Mouse (Mus musculus) testis, adult 2 months (tissue): ENCODE data around the gene Prg3. TPM values are rescaled to one million over a fixed set of nuclear protein-coding genes. Genes with fewer than 3 reads are reported as not detected.

ENCODE experiments used
- H3K27ac ChIP-seq: fragments of 200-500 bp; 2 replicates; pipeline ENCODE4 v1.5.1; 2012; ENCODE audit warnings: low read depth, low read length; ENCODE audit not compliant: control insufficient read depth, insufficient read depth
- H3K27me3 ChIP-seq: fragments of 200-500 bp; 2 replicates; pipeline ENCODE4 v1.6.1; 2012; ENCODE audit warnings: mild to moderate bottlenecking, low read length, moderate library complexity; ENCODE audit not compliant: control insufficient read depth, insufficient read depth
- H3K36me3 ChIP-seq: fragments of 200-500 bp; 2 replicates; pipeline ENCODE4 v1.6.1; 2012; ENCODE audit warnings: mild to moderate bottlenecking, low read length; ENCODE audit not compliant: control insufficient read depth, insufficient read depth
- H3K4me1 ChIP-seq: fragments of 200-500 bp; 2 replicates; pipeline ENCODE4 v1.6.1; 2012; ENCODE audit warnings: low read length; ENCODE audit not compliant: control insufficient read depth, insufficient read depth
- H3K4me3 ChIP-seq: fragments of 200-500 bp; 2 replicates; pipeline ENCODE4 v1.5.1; 2012; ENCODE audit warnings: low read depth, mild to moderate bottlenecking, low read length, moderate library complexity, mixed read lengths; ENCODE audit not compliant: control insufficient read depth
- CTCF ChIP-seq: fragments of 200-500 bp; IDR thresholded peaks from 2 replicates; pipeline ENCODE4 v1.5.1; 2012; ENCODE audit warnings: low read depth, mild to moderate bottlenecking, inconsistent platforms, low read length, moderate library complexity; ENCODE audit not compliant: control insufficient read depth, insufficient read depth, insufficient replicate concordance
- POLR2A ChIP-seq: fragments of 200-500 bp; IDR thresholded peaks from 2 replicates; pipeline ENCODE4 v1.6.1; 2012; ENCODE audit warnings: low read depth, mild to moderate bottlenecking, inconsistent platforms, low read length, moderate library complexity; ENCODE audit not compliant: control insufficient read depth
- polyA plus RNA-seq: library from polyadenylated mRNA; depleted of rRNA; stranded (reverse); fragments of >200 nt; gene quantifications from 2 replicates; pipeline ENCODE4 v1.2.3, GENCODE M21; 2012; rRNA removed

The Prg3 gene
- not detected in 2 replicates for polyA plus RNA-seq

DNA sequence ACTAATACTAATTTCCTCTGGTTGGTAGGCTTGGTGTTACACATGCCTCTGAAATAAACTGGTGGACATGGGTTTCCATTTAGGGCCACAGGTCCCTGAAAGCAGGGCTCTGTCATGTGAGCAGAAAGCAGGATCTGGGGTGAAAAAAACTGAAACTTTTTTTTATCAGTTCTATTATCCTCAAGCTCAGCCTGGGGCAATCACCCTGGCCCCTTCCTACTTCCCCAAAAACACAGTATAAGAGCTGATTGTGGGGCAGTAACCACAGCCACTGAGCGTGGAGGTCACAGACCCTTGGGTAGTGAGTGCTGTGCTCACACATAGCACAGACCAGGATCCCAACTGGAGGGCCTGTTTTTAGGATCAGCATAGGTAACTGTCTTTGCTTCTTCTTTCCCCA, at the start of gene Prg3:
Gene Prg3, plus strand, starts transcription at position 286 of the 400 bp plus-strand sequence.
- TF ChIP-seq CTCF (no peak), POLR2A (no peak)

DNA sequence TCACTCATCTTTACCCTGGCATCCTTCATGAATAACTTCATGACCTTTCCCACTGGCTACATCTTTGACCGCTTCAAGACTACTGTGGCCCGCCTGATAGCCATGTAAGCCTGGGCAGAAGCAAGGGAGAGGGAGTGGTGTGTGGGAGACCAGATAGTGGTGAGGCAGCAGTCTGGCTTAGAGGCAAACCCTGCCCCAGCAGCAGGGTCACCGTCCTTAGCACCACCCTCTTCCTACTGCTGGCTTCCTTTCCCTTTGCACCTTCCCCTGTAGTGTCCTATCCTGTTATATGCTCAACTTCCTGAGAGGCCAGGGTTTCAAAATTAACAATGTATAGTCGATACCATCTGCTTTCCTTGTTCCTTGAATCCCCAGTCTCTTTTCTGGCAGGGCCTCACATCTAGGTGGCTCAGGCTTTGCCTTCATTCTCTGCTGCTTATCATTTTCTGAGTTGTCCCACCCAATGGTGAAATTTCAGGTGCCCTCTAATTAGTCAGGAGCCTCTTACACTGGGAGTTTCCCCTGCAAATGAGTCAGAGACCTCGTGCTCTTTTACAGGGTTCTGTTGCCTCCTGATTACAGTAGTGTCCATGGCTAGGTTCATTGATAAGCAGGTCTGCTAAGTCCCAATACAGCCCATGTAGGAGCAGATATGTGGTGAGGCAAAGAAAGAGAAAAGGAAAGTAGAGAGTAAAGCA, 49.6 kb upstream of the Prg3 start:
- TF ChIP-seq CTCF, result no peak
- no peak for TF ChIP-seq POLR2A
- H3K27ac ChIP-seq, result no peak overlapping the region
- H3K4me3 ChIP-seq, result no peak overlapping the region
- no peaks in the 10 kb centered on the region for H3K36me3 ChIP-seq
- H3K4me1 ChIP-seq, result peaks cover 15% of the 10 kb centered on the region
- no peaks in the 10 kb centered on the region for H3K27me3 ChIP-seq

More for the DNA sequence above, at the start of gene Prg3:
- no peaks in the 10 kb centered on the region for H3K27me3 ChIP-seq
- no peaks in the 10 kb centered on the region for H3K36me3 ChIP-seq
- H3K27ac ChIP-seq, result no peak within 1 kb of the TSS
- no peak within 1 kb of the TSS for H3K4me3 ChIP-seq
- H3K4me1 ChIP-seq, result no peaks in the 10 kb centered on the region

DNA sequence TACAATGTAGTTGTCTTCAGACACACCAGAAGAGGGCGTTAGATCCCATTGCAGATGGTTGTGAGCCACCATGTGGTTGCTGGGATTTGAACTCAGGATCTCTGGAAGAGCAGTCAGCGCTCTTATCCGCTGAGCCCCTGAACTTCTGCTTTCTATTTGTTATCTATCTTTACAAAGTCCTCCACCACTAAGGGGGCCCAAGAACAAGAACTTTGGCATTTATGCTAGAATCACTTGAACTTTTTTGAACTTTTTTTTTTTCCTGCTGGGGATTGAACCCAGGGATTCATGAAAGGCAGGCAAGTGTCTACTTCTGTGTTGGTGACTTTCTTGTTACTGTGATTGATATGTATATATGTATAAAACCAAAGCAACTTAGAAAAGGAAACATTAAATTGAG, 48.7 kb upstream of the Prg3 start:
- H3K27ac ChIP-seq, result no peak overlapping the region
- H3K36me3 ChIP-seq, result no peaks in the 10 kb centered on the region
- no peaks in the 10 kb centered on the region for H3K27me3 ChIP-seq
- no peak overlapping the region for H3K4me3 ChIP-seq
- H3K4me1 ChIP-seq, result peaks cover 15% of the 10 kb centered on the region
- TF ChIP-seq CTCF, result no peak
- no peak for TF ChIP-seq POLR2A

DNA sequence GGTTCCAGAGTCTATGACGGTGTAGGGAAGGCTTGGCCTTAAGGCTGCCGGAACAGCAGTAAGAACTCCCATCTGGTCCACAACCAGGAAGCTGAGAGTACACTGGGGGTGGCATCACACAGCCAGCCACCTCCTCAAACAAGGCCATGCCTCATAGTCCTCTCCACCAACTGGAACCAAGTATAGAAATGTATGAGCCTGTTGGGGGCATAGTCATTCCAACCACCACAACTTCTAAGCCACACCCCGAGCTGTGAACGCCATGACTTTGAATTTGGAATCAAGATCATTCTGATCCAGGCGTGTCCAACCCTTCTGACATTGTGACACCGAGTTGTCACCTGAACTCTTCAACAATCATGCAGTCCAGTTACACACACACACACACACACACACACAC, 48.3 kb upstream of the Prg3 start:
- TF ChIP-seq CTCF, result no peak
- no peak for TF ChIP-seq POLR2A
- Histone ChIP-seq H3K4me3 (no peak overlapping the region), H3K4me1 (peaks cover 15% of the 10 kb centered on the region), H3K36me3 (no peaks in the 10 kb centered on the region), H3K27me3 (no peaks in the 10 kb centered on the region), H3K27ac (no peak overlapping the region)

DNA sequence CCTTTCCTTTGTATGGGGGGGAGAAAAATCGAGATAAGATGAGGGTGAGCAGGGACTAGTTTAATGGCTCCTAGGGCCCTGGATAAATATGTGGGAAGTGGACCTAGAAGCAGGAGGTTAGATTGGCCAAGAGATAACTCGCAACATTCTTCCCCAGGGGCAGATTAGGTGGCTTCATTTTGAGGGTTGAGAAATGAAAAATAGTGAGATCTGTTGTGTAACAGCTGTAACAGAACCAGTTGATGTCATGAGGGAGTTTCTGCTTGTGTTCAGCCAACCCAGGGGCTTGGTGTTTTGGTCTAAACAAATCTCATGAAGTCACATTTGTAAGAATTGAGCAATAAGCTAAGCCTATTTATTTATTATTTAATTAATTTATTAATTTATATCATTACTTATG, 46.7 kb upstream of the Prg3 start:
- no peaks in the 10 kb centered on the region for H3K27me3 ChIP-seq
- no peak for TF ChIP-seq POLR2A
- no peak for TF ChIP-seq CTCF
- H3K4me1 ChIP-seq, result peaks cover 15% of the 10 kb centered on the region
- no peak overlapping the region for H3K27ac ChIP-seq
- H3K4me3 ChIP-seq, result no peak overlapping the region
- no peaks in the 10 kb centered on the region for H3K36me3 ChIP-seq

DNA sequence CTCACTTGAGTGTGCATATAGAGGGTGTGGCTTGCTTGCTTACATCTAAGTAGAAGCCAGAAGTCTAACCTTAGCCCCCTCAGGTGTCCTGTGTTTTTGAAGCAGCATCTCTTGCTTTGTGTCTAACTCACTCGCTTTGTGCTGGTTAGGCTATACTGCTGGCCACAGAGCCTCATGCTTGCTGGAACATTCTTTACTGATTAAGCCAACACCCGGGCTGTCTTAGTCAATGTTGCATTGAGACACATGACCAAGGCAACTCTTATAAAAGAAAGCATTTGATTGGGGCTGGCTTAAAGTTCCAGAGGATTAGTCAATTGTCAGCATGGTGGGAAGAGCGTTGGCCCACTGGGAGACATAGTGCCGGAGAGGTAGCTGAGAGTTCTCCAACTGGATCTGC, 46.2 kb upstream of the Prg3 start:
- Histone ChIP-seq H3K36me3 (no peaks in the 10 kb centered on the region), H3K4me3 (no peak overlapping the region), H3K27me3 (no peaks in the 10 kb centered on the region), H3K4me1 (peaks cover 12% of the 10 kb centered on the region), H3K27ac (no peak overlapping the region)
- no peak for TF ChIP-seq POLR2A
- TF ChIP-seq CTCF, result no peak

DNA sequence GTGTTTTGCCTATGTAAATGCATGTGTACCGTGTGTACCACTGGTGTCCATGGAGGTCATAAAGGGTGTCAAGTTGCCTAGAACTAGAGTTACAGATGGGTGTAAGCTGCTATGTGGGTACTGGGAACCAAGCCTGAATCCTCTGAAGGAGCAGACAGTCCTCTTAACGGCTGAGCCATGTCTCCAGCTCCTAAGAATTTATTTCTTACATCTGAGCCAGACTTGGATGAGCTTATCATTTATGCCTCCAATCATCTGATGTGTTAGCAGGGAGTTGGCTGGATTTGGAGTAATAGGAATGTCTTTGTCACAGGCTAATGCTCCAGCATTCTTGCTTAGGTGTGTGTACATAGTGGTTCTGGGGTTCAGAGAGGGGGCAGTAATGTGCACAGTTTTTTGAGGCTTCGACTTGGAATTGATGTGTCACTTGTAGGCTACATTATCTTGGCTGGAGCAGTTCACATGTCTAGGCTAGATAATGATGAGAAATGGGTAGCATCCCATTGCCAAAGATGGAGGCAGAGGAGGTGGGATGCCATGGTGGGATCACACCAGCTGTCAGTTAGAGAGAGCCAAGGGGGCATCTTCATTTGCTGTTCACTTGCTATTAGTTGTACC, 40.8 kb upstream of the Prg3 start:
- Histone ChIP-seq H3K27ac (no peak overlapping the region), H3K4me3 (no peak overlapping the region), H3K36me3 (no peaks in the 10 kb centered on the region), H3K4me1 (no peaks in the 10 kb centered on the region), H3K27me3 (no peaks in the 10 kb centered on the region)
- TF ChIP-seq POLR2A (no peak), CTCF (no peak)
